Mouse (Mus musculus): ENCODE measurements around the gene Slfn5.
"Not testable (repeated sequence)": the region's sequence is repeated elsewhere in the genome, so short reads cannot be mapped to it uniquely, and the experiment has no call there.

Gene Slfn5

GRCm38 (mm10) chr11:82950736-82951481 lies at the start of gene Slfn5:
Gene Slfn5, plus strand, starts transcription at chr11:82951349.
- no peak for DNase-seq (ENCODE audit: low read depth)

GRCm38 (mm10) chr11:82901606-82902310 lies 49.4 kb upstream of the Slfn5 start:
- no peak for DNase-seq (ENCODE audit: low read depth)

- DNase-seq (ENCODE audit: low read depth) = no peak
These were observed 46.2 kb upstream of the Slfn5 start for GRCm38 (mm10) chr11:82904952-82905351.

- DNase-seq (ENCODE audit: low read depth) = no peak
These were observed 45.3 kb upstream of the Slfn5 start for GRCm38 (mm10) chr11:82905816-82906215.

GRCm38 (mm10) chr11:82907651-82908607 lies 43.2 kb upstream of the Slfn5 start, which contains the start of gene Nle1:
Gene Nle1, minus strand, starts transcription at chr11:82908411.
- peak; percentile 96 for DNase-seq (ENCODE audit: low read depth)

- peak; percentile 30 for DNase-seq (ENCODE audit: low read depth)
These were observed 42.5 kb upstream of the Slfn5 start for GRCm38 (mm10) chr11:82908608-82908989.

- DNase-seq (ENCODE audit: low read depth) = no peak
These were observed 40.9 kb upstream of the Slfn5 start, which contains the start of gene Unc45b for GRCm38 (mm10) chr11:82910250-82910649. Gene Unc45b, plus strand, starts transcription at chr11:82910550.

- DNase-seq (ENCODE audit: low read depth) = no peak
These were observed 40.3 kb upstream of the Slfn5 start for GRCm38 (mm10) chr11:82910679-82911389.

- peak; percentile 91 for DNase-seq (ENCODE audit: low read depth)
These were observed 36.3 kb upstream of the Slfn5 start for GRCm38 (mm10) chr11:82914711-82915352.

GRCm38 (mm10) chr11:82920768-82921167 lies 30.4 kb upstream of the Slfn5 start:
- no peak for DNase-seq (ENCODE audit: low read depth)

- DNase-seq (ENCODE audit: low read depth) = no peak
These were observed 29.5 kb upstream of the Slfn5 start for GRCm38 (mm10) chr11:82921691-82922090.

- not testable (repeated sequence) for DNase-seq (ENCODE audit: low read depth)
These were observed 27.2 kb upstream of the Slfn5 start for GRCm38 (mm10) chr11:82923910-82924309.

- DNase-seq (ENCODE audit: low read depth) = no peak
These were observed 22.1 kb upstream of the Slfn5 start for GRCm38 (mm10) chr11:82928897-82929632.

GRCm38 (mm10) chr11:82929633-82929950 lies 21.6 kb upstream of the Slfn5 start:
- DNase-seq (ENCODE audit: low read depth) = peak; percentile 41

- not testable (repeated sequence) for DNase-seq (ENCODE audit: low read depth)
These were observed 20.7 kb upstream of the Slfn5 start for GRCm38 (mm10) chr11:82930391-82930955.

GRCm38 (mm10) chr11:82931161-82931560 lies 20.0 kb upstream of the Slfn5 start:
- DNase-seq (ENCODE audit: low read depth) = not testable (repeated sequence)

GRCm38 (mm10) chr11:82931671-82932450 lies 19.3 kb upstream of the Slfn5 start:
- DNase-seq (ENCODE audit: low read depth) = not testable (repeated sequence)

- no peak for DNase-seq (ENCODE audit: low read depth)
These were observed 18.0 kb upstream of the Slfn5 start for GRCm38 (mm10) chr11:82933186-82933585.

GRCm38 (mm10) chr11:82943336-82943735 lies 7.8 kb upstream of the Slfn5 start:
- DNase-seq (ENCODE audit: low read depth) = no peak
